Mouse (Mus musculus) stomach, postnatal 0 days (tissue): ENCODE measurements at regions not wholly inside any gene's neighbourhood (a gene's known extent, or its start where the extent isn't known, plus 50 kb on each side); places are given as distances from the start of the nearest gene placed in this dataset.
A peak's percentile ranks its signal among the peaks of the same experiment; 100 is the strongest.

Source experiments
- ATAC-seq: fragments of 200-750 bp; cut with Nextera tagmentation; 2 replicates; pipeline ENCODE4 v1.8.0; 2017; ENCODE audit not compliant: low FRiP score, low TSS enrichment
- DNase-seq: peaks from one replicate; pipeline ENCODE4 v3.0.0-alpha.2; 2016; ENCODE audit warnings: low spot score
- H3K27ac ChIP-seq: fragments of 300-500 bp; sonication (generic); replicated peaks from 2 replicates; pipeline ENCODE4 v1.5.1; 2014; ENCODE audit warnings: mild to moderate bottlenecking, control low read depth
- H3K27me3 ChIP-seq: fragments of 300-500 bp; sonication (generic); 2 replicates; pipeline ENCODE4 v1.6.1; 2014; ENCODE audit warnings: low read length; ENCODE audit not compliant: control insufficient read depth, insufficient read depth
- H3K36me3 ChIP-seq: fragments of 300-500 bp; sonication (generic); 2 replicates; pipeline ENCODE4 v1.6.1; 2014; ENCODE audit warnings: low read length, mixed read lengths; ENCODE audit not compliant: control insufficient read depth, insufficient read depth
- H3K4me1 ChIP-seq: fragments of 300-500 bp; sonication (generic); replicated peaks from 2 replicates; pipeline ENCODE4 v1.6.1; 2014; ENCODE audit warnings: antibody characterized with exemption; ENCODE audit not compliant: control insufficient read depth, insufficient read depth
- H3K4me2 ChIP-seq: fragments of 300-500 bp; sonication (generic); replicated peaks from 2 replicates; pipeline ENCODE4 v1.6.1; 2014; ENCODE audit warnings: low read depth, mild to moderate bottlenecking, control low read depth, moderate library complexity
- H3K4me3 ChIP-seq: fragments of 300-500 bp; sonication (generic); 2 replicates; pipeline ENCODE4 v1.5.1; 2014; ENCODE audit warnings: low read depth, low read length, control low read depth
- H3K9ac ChIP-seq: fragments of 300-500 bp; sonication (generic); 2 replicates; pipeline ENCODE4 v1.6.1; 2014; ENCODE audit warnings: mild to moderate bottlenecking, low read length, control low read depth, mixed read lengths
- H3K9me3 ChIP-seq: fragments of 300-500 bp; sonication (generic); 2 replicates; pipeline ENCODE4 v1.6.1; 2016; ENCODE audit warnings: low read length; ENCODE audit not compliant: control insufficient read depth
- CTCF ChIP-seq: IDR thresholded peaks from 2 replicates; pipeline ENCODE4 v1.5.1; 2016; ENCODE audit warnings: antibody characterized with exemption, low read depth, mild to moderate bottlenecking, moderate library complexity
- EP300 ChIP-seq: optimal IDR thresholded peaks from 2 replicates; pipeline ENCODE3; 2016; ENCODE audit warnings: antibody characterized with exemption
- WGBS: fragments of 180-500 bp; shearing (Covaris S2); extraction: QIAGEN DNeasy Blood & Tissue Kit; methylation state at CpG from one replicate; pipeline ENCODE4 v1.1.7; 2014; 5-methylcytosine and 5-hydroxymethylcytosine counted together

- ATAC-seq (no peak), DNase-seq (no peak)
- Histone ChIP-seq H3K27me3 (no peaks in the 10 kb centered on the region), H3K4me1 (no peaks in the 10 kb centered on the region), H3K9me3 (no peaks in the 10 kb centered on the region), H3K27ac (no peak overlapping the region), H3K4me2 (no peak overlapping the region), H3K36me3 (no peaks in the 10 kb centered on the region), H3K9ac (no peak overlapping the region), H3K4me3 (no peak overlapping the region)
- WGBS, result 91% methylated on average over 7 of the region's 7 CpGs
- no peak for TF ChIP-seq EP300
- TF ChIP-seq CTCF, result no peak
Observed at GRCm38 (mm10) chr13:20039590-20039989, 50.8 kb upstream of the Elmo1 start.

GRCm38 (mm10) chr13:20038463-20038862 lies 51.9 kb upstream of the Elmo1 start:
- Histone ChIP-seq H3K4me3 (no peak overlapping the region), H3K9ac (no peak overlapping the region), H3K9me3 (no peaks in the 10 kb centered on the region), H3K4me1 (no peaks in the 10 kb centered on the region), H3K27ac (no peak overlapping the region), H3K4me2 (no peak overlapping the region), H3K27me3 (no peaks in the 10 kb centered on the region), H3K36me3 (no peaks in the 10 kb centered on the region)
- no peak for ATAC-seq
- no peak for DNase-seq
- TF ChIP-seq CTCF, result peak; percentile 73
- no peak for TF ChIP-seq EP300
- WGBS, result 33% methylated on average over 11 of the region's 11 CpGs

GRCm38 (mm10) chr13:20037436-20037835 lies 53.0 kb upstream of the Elmo1 start:
- Histone ChIP-seq H3K4me3 (no peak overlapping the region), H3K27ac (no peak overlapping the region), H3K9ac (no peak overlapping the region), H3K4me1 (no peaks in the 10 kb centered on the region), H3K27me3 (no peaks in the 10 kb centered on the region), H3K4me2 (no peak overlapping the region), H3K9me3 (no peaks in the 10 kb centered on the region), H3K36me3 (no peaks in the 10 kb centered on the region)
- no peak for DNase-seq
- 84% methylated on average over 7 of the region's 7 CpGs for WGBS
- ATAC-seq, result no peak
- no peak for TF ChIP-seq CTCF
- no peak for TF ChIP-seq EP300

- H3K4me3 ChIP-seq, result no peak overlapping the region
- H3K27ac ChIP-seq, result no peak overlapping the region
- 47% methylated on average over 11 of the region's 11 CpGs for WGBS
- TF ChIP-seq CTCF (no peak), EP300 (no peak)
- ATAC-seq (no peak), DNase-seq (no peak)
- no peak overlapping the region for H3K9ac ChIP-seq
- H3K27me3 ChIP-seq, result no peaks in the 10 kb centered on the region
- H3K9me3 ChIP-seq, result no peaks in the 10 kb centered on the region
- no peaks in the 10 kb centered on the region for H3K4me1 ChIP-seq
- no peak overlapping the region for H3K4me2 ChIP-seq
- H3K36me3 ChIP-seq, result no peaks in the 10 kb centered on the region
Observed at GRCm38 (mm10) chr13:20033937-20034735, 56.3 kb upstream of the Elmo1 start.

- WGBS, result 62% methylated on average over 5 of the region's 5 CpGs
- H3K27me3 ChIP-seq, result no peaks in the 10 kb centered on the region
- no peak overlapping the region for H3K9ac ChIP-seq
- no peak overlapping the region for H3K4me3 ChIP-seq
- H3K4me1 ChIP-seq, result no peaks in the 10 kb centered on the region
- H3K27ac ChIP-seq, result no peak overlapping the region
- no peak overlapping the region for H3K4me2 ChIP-seq
- ATAC-seq (no peak), DNase-seq (no peak)
- no peaks in the 10 kb centered on the region for H3K9me3 ChIP-seq
- no peaks in the 10 kb centered on the region for H3K36me3 ChIP-seq
- TF ChIP-seq EP300 (no peak), CTCF (no peak)
Observed at GRCm38 (mm10) chr13:20031660-20032059, 58.7 kb upstream of the Elmo1 start.

- DNase-seq (no peak), ATAC-seq (no peak)
- Histone ChIP-seq H3K9me3 (no peaks in the 10 kb centered on the region), H3K4me3 (no peak overlapping the region), H3K27ac (no peak overlapping the region), H3K27me3 (no peaks in the 10 kb centered on the region), H3K4me2 (no peak overlapping the region), H3K9ac (no peak overlapping the region), H3K4me1 (no peaks in the 10 kb centered on the region), H3K36me3 (no peaks in the 10 kb centered on the region)
- 41% methylated on average over 5 of the region's 5 CpGs for WGBS
- TF ChIP-seq EP300 (no peak), CTCF (no peak)
Observed at GRCm38 (mm10) chr13:20031082-20031481, 59.3 kb upstream of the Elmo1 start.
